Mouse (Mus musculus) c-Kit-positive CD71-positive TER-119-negative erythroid progenitor cells, embryonic 14.5 days (primary cell): ENCODE data around the gene Sis.

Source experiments
- DNase-seq: peaks from one replicate; pipeline ENCODE4 v3.0.0-alpha.2; 2013; ENCODE audit warnings: low read depth

The Sis gene

GRCm38 (mm10) chr3:72967675-72968074 is at the start of gene Sis:
Gene Sis (minus strand): TSS chr3:72967863.
- DNase-seq, result no peak

- DNase-seq, result no peak
These were observed 38.4 kb upstream of the Sis start for GRCm38 (mm10) chr3:73006045-73006444.

GRCm38 (mm10) chr3:73002933-73003696 is 35.5 kb upstream of the Sis start:
- DNase-seq, result no peak

- DNase-seq, result no peak
These were observed 29.9 kb upstream of the Sis start for GRCm38 (mm10) chr3:72997517-72997916.

- no peak for DNase-seq
These were observed 23.3 kb upstream of the Sis start for GRCm38 (mm10) chr3:72990992-72991391.

GRCm38 (mm10) chr3:72976602-72977001 is 8.9 kb upstream of the Sis start:
- no peak for DNase-seq

GRCm38 (mm10) chr3:72918919-72919526 is 48.6 kb downstream of the Sis start:
- DNase-seq, result no peak

GRCm38 (mm10) chr3:72882501-72882900 is 85.2 kb downstream of the Sis start:
- DNase-seq, result no peak

- no peak for DNase-seq
These were observed 99.5 kb downstream of the Sis start for GRCm38 (mm10) chr3:72868141-72868540.

- no peak for DNase-seq
These were observed 108.9 kb downstream of the Sis start for GRCm38 (mm10) chr3:72858738-72859137.

- DNase-seq, result no peak
These were observed 112.3 kb downstream of the Sis start for GRCm38 (mm10) chr3:72855405-72855804.

- no peak for DNase-seq
These were observed 127.0 kb downstream of the Sis start for GRCm38 (mm10) chr3:72840641-72841040.
